Comparison of ENCODE assay signal across 8 mouse cellular contexts in genomic region chr13:46928404-46928803, GRCm38 (mm10). TPM values are rescaled to one million over a fixed set of nuclear protein-coding genes. Genes with fewer than 3 reads are reported as not detected.
DNase-seq lines count a peak whose midpoint lies in the region; ATAC-seq and TF ChIP-seq lines count a peak whose summit lies in the region.

No protein-coding gene starts in this region.

- peak overlapping the region; percentile 85 for H3K4me2 ChIP-seq in heart, embryonic 12.5 days
- H3K4me2 ChIP-seq in liver, postnatal 0 days (ENCODE audit: low read depth, low read length): peak overlapping the region; percentile 85

- H3K27ac ChIP-seq in heart, embryonic 12.5 days (ENCODE audit: poor library complexity, severe bottlenecking): peak overlapping the region; percentile 98
- no peak overlapping the region for H3K27ac ChIP-seq in ES-E14 (ENCODE audit: insufficient read depth, low read depth, low read length, poor library complexity, severe bottlenecking)
- peak overlapping the region; percentile 98 for H3K27ac ChIP-seq in hindbrain, embryonic 10.5 days
- no peak overlapping the region for H3K27ac ChIP-seq in liver, postnatal 0 days (ENCODE audit: low read depth)

- in situ Hi-C loops in ES-E14 (cut with MboI; ENCODE audit: low sequenced_read_pairs in 2 of 2, unreplicated experiment in 2 of 2): no loop called here

- peak overlapping the region; percentile 85 for H3K9ac ChIP-seq in heart, embryonic 12.5 days
- H3K9ac ChIP-seq in ES-E14 (ENCODE audit: insufficient read depth, low read depth, low read length, poor library complexity, severe bottlenecking): peak overlapping the region; percentile 76; the same call in 1 of the 2 replicates
- no peak overlapping the region; the same call in 1 of the 2 replicates for H3K9ac ChIP-seq in liver, postnatal 0 days (replicated peaks)

- no peaks in the 10 kb centered on the region for H3K9me3 ChIP-seq in heart, embryonic 12.5 days (replicated peaks)
- no peaks in the 10 kb centered on the region for H3K9me3 ChIP-seq in ES-E14 (ENCODE audit: control insufficient read depth, insufficient read depth, low read depth, low read length)
- no peaks in the 10 kb centered on the region for H3K9me3 ChIP-seq in hindbrain, embryonic 10.5 days
- H3K9me3 ChIP-seq in liver, postnatal 0 days (ENCODE audit: low read length): no peaks in the 10 kb centered on the region

- peaks cover 16% of the 10 kb centered on the region; the same call in 1 of the 2 replicates for H3K36me3 ChIP-seq in heart, embryonic 12.5 days
- H3K36me3 ChIP-seq in ES-E14 (ENCODE audit: control insufficient read depth, insufficient read depth, low read length, poor library complexity, severe bottlenecking): no peaks in the 10 kb centered on the region
- peaks cover 28% of the 10 kb centered on the region for H3K36me3 ChIP-seq in hindbrain, embryonic 10.5 days
- no peaks in the 10 kb centered on the region for H3K36me3 ChIP-seq in liver, postnatal 0 days (replicated peaks; ENCODE audit: insufficient read depth, low read length)

- WGBS in heart, embryonic 12.5 days: 28% methylated on average over 5 of the region's 5 CpGs
- WGBS in hindbrain, embryonic 10.5 days: 21% methylated on average over 5 of the region's 5 CpGs
- WGBS in liver, postnatal 0 days (ENCODE audit: insufficient replicate concordance): 64% methylated on average over 5 of the region's 5 CpGs

- ATAC-seq in heart, embryonic 12.5 days (ENCODE audit: insufficient number of reproducible peaks, low FRiP score): no peak
- ATAC-seq in liver, postnatal 0 days: no peak

- no peak for DNase-seq in heart, postnatal 25 days (ENCODE audit: low spot score)
- DNase-seq in ES-E14 (ENCODE audit: low read depth, low spot score): no peak
- DNase-seq in hindbrain, embryonic 10.5 days (ENCODE audit: low spot score): no peak
- DNase-seq in liver, postnatal 0 days: no peak
- no peak for DNase-seq in embryo, embryonic 9.5 days (ENCODE audit: extremely low spot score)
- no peak for DNase-seq in cerebellum, adult 9-10 months
- no peak for DNase-seq in urinary bladder, adult 2 months (ENCODE audit: low spot score)

- H3K4me3 ChIP-seq in heart, embryonic 12.5 days: peak overlapping the region; percentile 69
- H3K4me3 ChIP-seq in ES-E14 (ENCODE audit: insufficient read depth in 1 of 2, low read depth in 1 of 2, low read length in 2 of 2, poor library complexity in 1 of 2, severe bottlenecking in 1 of 2): peak overlapping the region; percentile 83 to 92
- peak overlapping the region; percentile 83 for H3K4me3 ChIP-seq in hindbrain, embryonic 10.5 days
- H3K4me3 ChIP-seq in liver, postnatal 0 days (ENCODE audit: low read depth, low read length): peak overlapping the region; percentile 72; the same call in 1 of the 2 replicates

- no peak for TF ChIP-seq CTCF in liver, postnatal 0 days (IDR thresholded peaks at IDR 0.05; ENCODE audit: low read depth)

- peaks cover 50% of the 10 kb centered on the region for H3K4me1 ChIP-seq in heart, embryonic 12.5 days (replicated peaks)
- H3K4me1 ChIP-seq in ES-E14 (ENCODE audit: control insufficient read depth in 2 of 2, insufficient read depth in 2 of 2, low read length in 2 of 2, poor library complexity in 1 of 2): peaks cover 3 to 18% of the 10 kb centered on the region in 2 experiments
- peaks cover 29% of the 10 kb centered on the region for H3K4me1 ChIP-seq in hindbrain, embryonic 10.5 days (replicated peaks)
- H3K4me1 ChIP-seq in liver, postnatal 0 days (ENCODE audit: insufficient read depth): peaks cover 14% of the 10 kb centered on the region

- no peaks in the 10 kb centered on the region for H3K27me3 ChIP-seq in heart, embryonic 12.5 days (replicated peaks)
- H3K27me3 ChIP-seq in hindbrain, embryonic 10.5 days (ENCODE audit: insufficient read depth, poor library complexity, severe bottlenecking): peaks cover 18% of the 10 kb centered on the region
- no peaks in the 10 kb centered on the region for H3K27me3 ChIP-seq in liver, postnatal 0 days (ENCODE audit: insufficient read depth, low read length)

- intact Hi-C loops in heart, postnatal 25 days (cut with DNase I): loop anchor here (2.0 kb wide), 2 partner anchors 42 to 88 kb away; no protein-coding TSS in a partner anchor

- no peak for TF ChIP-seq EP300 in liver, postnatal 0 days (IDR thresholded peaks at IDR 0.05; ENCODE audit: low read depth)

TF ChIP-seq in ES-E14, 5 proteins besides CTCF, POLR2A, EP300 and RAD21:
- no peak for TF ChIP-seq HCFC1 (IDR thresholded peaks at IDR 0.05; ENCODE audit: borderline replicate concordance, insufficient read depth, low read length)
- no peak for TF ChIP-seq CHD2 (IDR thresholded peaks at IDR 0.05; ENCODE audit: low read depth, low read length)
- no peak for TF ChIP-seq ZC3H11A (IDR thresholded peaks at IDR 0.05; ENCODE audit: borderline replicate concordance, low read depth, low read length)
- TF ChIP-seq MAFK (IDR thresholded peaks at IDR 0.05; ENCODE audit: insufficient read depth, low read depth, low read length): no peak
- no peak for TF ChIP-seq ZNF384 (IDR thresholded peaks at IDR 0.05; ENCODE audit: low read depth, low read length)

RNA-seq across cellular contexts. Expression of gene Kif13a, which starts 1.3 kb away (rescaled TPM):
- polyA plus RNA-seq in heart, embryonic 12.5 days (2016; fragmentation: Nextera tagmentation; extraction: Ambion mirVana): 51.4 and 56.0 TPM in 2 replicates
- total RNA-seq in heart, postnatal 25 days (2021): 100 to 1,000 TPM; 109 to 118 TPM
- total RNA-seq in ES-E14 (2012; rRNA removed): 23.6 and 27.4 TPM in 2 replicates
- 13.6 and 15.3 TPM in 2 replicates for polyA plus RNA-seq in hindbrain, embryonic 10.5 days (2016; fragmentation: Nextera tagmentation; extraction: Ambion mirVana)
- polyA plus RNA-seq in liver, postnatal 0 days (2015; fragmentation: Nextera tagmentation; extraction: Ambion mirVana): 4.9 and 5.4 TPM in 2 replicates
- polyA plus RNA-seq in urinary bladder, adult 2 months (2012; rRNA removed): 25.5 and 35.3 TPM in 2 replicates

Comparison
In these comparisons a context has a peak if more than half of its experiments do, and no peak if none do; other contexts are left out.
1. H3K27ac ChIP-seq: peak in heart, embryonic 12.5 days (single experiment) and hindbrain, embryonic 10.5 days (single experiment); none in ES-E14 (single experiment) and liver, postnatal 0 days (single experiment).
2. Peak in every context shown above with its lines, with median percentiles within 50 percentile points of each other: H3K4me3 ChIP-seq.